Mouse (Mus musculus) adrenal gland, postnatal 10 days (tissue): Measurements from ENCODE around the gene Tab2. TPM values are rescaled to one million over a fixed set of nuclear protein-coding genes. Genes with fewer than 3 reads are reported as not detected.
A peak's percentile ranks its signal among the peaks of the same experiment; 100 is the strongest.
"Not testable (repeated sequence)": the region's sequence is repeated elsewhere in the genome, so short reads cannot be mapped to it uniquely, and the experiment has no call there.

Source experiments
- DNase-seq: peaks from one replicate; pipeline ENCODE4 v3.0.0; 2021; ENCODE audit warnings: mixed read lengths
- total RNA-seq, 2 experiments: library from RNA; stranded (reverse); gene quantifications; 2 replicates each; pipeline ENCODE4 v1.2.3; 2021

Tab2 gene
- total RNA-seq, 2 experiments from 2014 or later, result 59.9 to 61.7 TPM

- DNase-seq, result no peak
Observed at GRCm38 (mm10) chr10:7888256-7888868, 67.7 kb downstream of the Tab2 start.

- DNase-seq, result peak; percentile 89
Observed at GRCm38 (mm10) chr10:7883524-7883923, 72.5 kb downstream of the Tab2 start.

GRCm38 (mm10) chr10:7881971-7882370 is 74.1 kb downstream of the Tab2 start:
- no peak for DNase-seq

- DNase-seq, result not testable (repeated sequence)
Observed at GRCm38 (mm10) chr10:7880283-7880682, 75.7 kb downstream of the Tab2 start.

- DNase-seq, result no peak
Observed at GRCm38 (mm10) chr10:7874194-7874593, 81.8 kb downstream of the Tab2 start.

GRCm38 (mm10) chr10:7871381-7872020 is 84.5 kb downstream of the Tab2 start:
- DNase-seq, result peak; percentile 40

GRCm38 (mm10) chr10:7870571-7871315 is 85.3 kb downstream of the Tab2 start:
- DNase-seq, result peak; percentile 46

- no peak for DNase-seq
Observed at GRCm38 (mm10) chr10:7869746-7870145, 86.3 kb downstream of the Tab2 start.

- no peak for DNase-seq
Observed at GRCm38 (mm10) chr10:7867666-7868030, 88.4 kb downstream of the Tab2 start.

- DNase-seq, result peak; percentile 68
Observed at GRCm38 (mm10) chr10:7866762-7867665, 89.0 kb downstream of the Tab2 start.

- DNase-seq, result no peak
Observed at GRCm38 (mm10) chr10:7864806-7865205, 91.2 kb downstream of the Tab2 start.

- peak; percentile 43 for DNase-seq
Observed at GRCm38 (mm10) chr10:7864184-7864583, 91.8 kb downstream of the Tab2 start.

- no peak for DNase-seq
Observed at GRCm38 (mm10) chr10:7863411-7863810, 92.6 kb downstream of the Tab2 start.

- DNase-seq, result no peak
Observed at GRCm38 (mm10) chr10:7861937-7862657, 93.9 kb downstream of the Tab2 start.

- DNase-seq, result no peak
Observed at GRCm38 (mm10) chr10:7861259-7861936, 94.6 kb downstream of the Tab2 start.

- DNase-seq, result no peak
Observed at GRCm38 (mm10) chr10:7860494-7860893, 95.5 kb downstream of the Tab2 start.

Other genes starting within 250 kb of the Tab2 start
- 10 to 100 TPM; 30.3 to 31.7 TPM for gene Katna1, start 230.2 kb downstream of the Tab2 start, total RNA-seq
- 100 to 1,000 TPM; 206 to 214 TPM for gene Ginm1, start 163.4 kb downstream of the Tab2 start, total RNA-seq
- gene Ppil4, start 163.3 kb downstream of the Tab2 start, total RNA-seq, result 10 to 100 TPM; 22.8 to 25.0 TPM
- gene Zc3h12d, start 123.8 kb downstream of the Tab2 start, total RNA-seq, result 1 to 10 TPM in 1 of 2 experiments, under 1 TPM in 1; 1.00 to 1.1 TPM